Mouse (Mus musculus): ENCODE measurements around the gene Dnm2.

DNA sequence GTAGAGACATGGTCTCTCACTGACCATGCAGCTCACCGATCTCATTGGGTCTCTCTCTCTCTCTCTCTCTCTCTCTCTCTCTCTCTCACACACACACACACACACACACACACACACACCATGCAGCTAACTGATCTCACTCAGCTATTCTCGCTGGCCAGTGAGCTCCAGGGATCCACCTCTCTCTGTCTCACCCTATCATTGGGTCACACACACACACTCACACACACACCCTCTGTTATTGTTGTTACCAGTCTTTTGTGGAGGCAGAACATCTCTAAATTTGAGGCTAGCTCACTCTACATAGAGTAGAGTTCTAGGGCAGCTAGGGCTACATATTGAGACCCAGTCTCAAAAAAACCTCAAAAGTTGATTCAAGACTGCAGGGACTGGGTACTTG is 1.8 kb downstream of the Dnm2 start:
- TF ChIP-seq CTCF (IDR thresholded peaks at IDR 0.05; ENCODE audit: extremely low read depth, insufficient read depth, low read length) = no peak
- no peak for TF ChIP-seq POLR2A (IDR thresholded peaks at IDR 0.05; ENCODE audit: extremely low read depth, insufficient read depth, low read length)
